Mouse (Mus musculus): ENCODE measurements at regions not wholly inside any gene's neighbourhood (a gene's known extent, or its start where the extent isn't known, plus 50 kb on each side); places are given as distances from the start of the nearest gene placed in this dataset.

DNA sequence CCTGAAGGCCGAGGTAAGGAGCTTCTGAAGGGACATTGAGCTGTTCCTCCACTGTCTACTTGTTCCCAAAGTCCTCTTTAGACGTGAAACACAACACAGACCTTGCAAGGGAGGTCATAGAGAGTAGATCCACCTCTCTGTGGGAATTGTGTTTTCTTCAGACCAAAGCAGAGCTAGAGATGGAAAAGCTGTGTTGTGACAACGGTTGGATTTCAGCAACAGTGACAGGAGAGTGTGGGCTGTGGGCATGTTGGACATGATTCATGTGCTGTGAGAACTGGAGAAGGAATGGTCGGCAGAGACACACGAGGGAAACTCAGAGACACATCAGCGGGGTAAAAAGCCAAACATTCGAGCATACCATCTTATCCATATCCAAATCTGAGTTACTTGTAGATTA lies 261.2 kb upstream of the Nt5e start:
- H3K27me3 ChIP-seq (ENCODE audit: control insufficient read depth, insufficient read depth, low read length), result no peaks in the 10 kb centered on the region
- H3K9me3 ChIP-seq (ENCODE audit: control insufficient read depth, low read length), result no peaks in the 10 kb centered on the region
- DNase-seq (ENCODE audit: low spot score) (no peak), ATAC-seq (ENCODE audit: low FRiP score, low read depth) (no peak)
- no peak overlapping the region for H3K4me2 ChIP-seq (replicated peaks; ENCODE audit: low read depth, low read length, severe bottlenecking)
- H3K36me3 ChIP-seq (ENCODE audit: control insufficient read depth, insufficient read depth, low read length), result no peaks in the 10 kb centered on the region
- no peak overlapping the region for H3K4me3 ChIP-seq (replicated peaks; ENCODE audit: low read length)
- no peak for TF ChIP-seq POLR2A (IDR thresholded peaks at IDR 0.05; ENCODE audit: borderline replicate concordance, extremely low read depth, insufficient read depth, insufficient read length)
- no peak overlapping the region for H3K27ac ChIP-seq (replicated peaks; ENCODE audit: low read depth, low read length)
- peaks cover 38% of the 10 kb centered on the region for H3K4me1 ChIP-seq (ENCODE audit: control insufficient read depth, insufficient read depth, low read length)
- H3K9ac ChIP-seq (ENCODE audit: low read depth, low read length, severe bottlenecking), result no peak overlapping the region
- WGBS, result 65% methylated on average over 7 of the region's 7 CpGs

DNA sequence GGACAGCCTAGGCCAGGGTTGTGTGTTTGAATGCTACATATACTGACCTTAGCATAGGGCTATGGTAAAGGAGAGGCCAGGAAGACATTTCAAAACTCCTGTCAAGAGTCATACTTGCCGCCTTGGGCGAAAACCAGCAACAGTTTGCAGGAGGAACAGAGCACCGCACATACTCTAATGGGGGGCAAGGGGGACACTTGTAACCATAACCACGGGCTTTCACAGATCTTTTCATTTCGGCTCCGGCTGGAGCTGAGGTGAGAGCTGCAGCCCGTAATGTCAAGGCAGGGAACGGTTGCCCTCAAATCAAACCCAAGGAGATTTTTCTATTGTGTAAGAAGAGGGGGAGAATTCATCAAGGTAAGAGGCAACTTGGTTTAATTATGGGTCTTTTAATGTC lies 258.7 kb upstream of the Nt5e start:
- no peak for TF ChIP-seq POLR2A (IDR thresholded peaks at IDR 0.05; ENCODE audit: borderline replicate concordance, extremely low read depth, insufficient read depth, insufficient read length)
- Histone ChIP-seq H3K9me3 (ENCODE audit: control insufficient read depth, low read length) (no peaks in the 10 kb centered on the region), H3K36me3 (ENCODE audit: control insufficient read depth, insufficient read depth, low read length) (no peaks in the 10 kb centered on the region), H3K27me3 (ENCODE audit: control insufficient read depth, insufficient read depth, low read length) (no peaks in the 10 kb centered on the region), H3K4me3 (replicated peaks; ENCODE audit: low read length) (peak overlapping the region; percentile 18; the same call in 1 of the 2 replicates), H3K27ac (replicated peaks; ENCODE audit: low read depth, low read length) (no peak overlapping the region), H3K4me1 (ENCODE audit: control insufficient read depth, insufficient read depth, low read length) (peaks cover 47% of the 10 kb centered on the region), H3K4me2 (replicated peaks; ENCODE audit: low read depth, low read length, severe bottlenecking) (peak overlapping the region; percentile 45), H3K9ac (ENCODE audit: low read depth, low read length, severe bottlenecking) (no peak overlapping the region)
- 28% methylated on average over 8 of the region's 8 CpGs for WGBS
- ATAC-seq (ENCODE audit: low FRiP score, low read depth) (no peak), DNase-seq (ENCODE audit: low spot score) (no peak)

DNA sequence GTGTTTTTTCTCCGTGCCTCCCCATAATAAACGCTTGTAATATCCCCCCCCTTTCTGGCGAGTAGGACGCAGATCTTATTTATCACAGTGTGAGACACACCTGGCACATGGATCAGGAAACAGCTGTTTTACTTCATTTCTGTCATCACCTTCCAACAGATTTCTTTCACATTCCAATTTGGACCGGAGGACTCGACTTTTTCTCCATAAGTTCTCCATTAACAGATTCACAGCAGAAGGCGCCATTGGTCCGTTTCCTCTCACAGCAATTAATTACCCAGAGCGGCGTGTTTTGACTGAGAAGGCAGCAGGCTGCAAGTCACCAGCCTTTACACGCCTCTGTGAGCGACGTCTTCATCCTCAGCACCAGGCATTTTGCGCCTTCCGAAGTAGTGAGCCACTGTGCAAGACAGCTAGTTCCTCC lies 258.1 kb upstream of the Nt5e start:
- DNase-seq (ENCODE audit: low spot score) (peak; percentile 83), ATAC-seq (ENCODE audit: low FRiP score, low read depth) (peak; percentile 53; the same call in 1 of the 2 replicates)
- peaks cover 51% of the 10 kb centered on the region for H3K4me1 ChIP-seq (ENCODE audit: control insufficient read depth, insufficient read depth, low read length)
- no peak for TF ChIP-seq POLR2A (IDR thresholded peaks at IDR 0.05; ENCODE audit: borderline replicate concordance, extremely low read depth, insufficient read depth, insufficient read length)
- H3K36me3 ChIP-seq (ENCODE audit: control insufficient read depth, insufficient read depth, low read length), result no peaks in the 10 kb centered on the region
- WGBS, result 9% methylated on average over 15 of the region's 15 CpGs
- H3K4me2 ChIP-seq (replicated peaks; ENCODE audit: low read depth, low read length, severe bottlenecking), result peak overlapping the region; percentile 45
- peak overlapping the region; percentile 68 for H3K27ac ChIP-seq (replicated peaks; ENCODE audit: low read depth, low read length)
- H3K9ac ChIP-seq (ENCODE audit: low read depth, low read length, severe bottlenecking), result no peak overlapping the region
- H3K4me3 ChIP-seq (replicated peaks; ENCODE audit: low read length), result peak overlapping the region; percentile 18
- no peaks in the 10 kb centered on the region for H3K9me3 ChIP-seq (ENCODE audit: control insufficient read depth, low read length)
- H3K27me3 ChIP-seq (ENCODE audit: control insufficient read depth, insufficient read depth, low read length), result no peaks in the 10 kb centered on the region

DNA sequence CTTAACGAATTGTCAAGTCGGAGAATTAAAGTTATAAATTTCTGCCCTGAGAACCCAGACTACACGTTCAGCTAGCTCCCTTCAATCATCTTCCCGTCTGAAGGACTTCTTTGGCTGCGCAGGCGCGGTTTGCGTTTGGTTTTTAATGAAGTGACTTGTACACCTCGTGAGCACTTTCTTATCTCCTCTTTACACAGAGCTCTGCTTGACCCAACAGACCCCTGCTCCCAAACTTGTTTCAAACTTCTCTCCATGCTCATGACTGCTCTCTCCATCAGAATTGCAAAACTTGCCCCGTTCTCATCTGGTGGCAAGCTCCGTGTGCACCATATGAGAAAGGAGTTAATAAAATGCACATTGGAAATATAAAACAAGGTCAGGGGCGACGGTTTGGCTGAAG lies 257.2 kb upstream of the Nt5e start:
- TF ChIP-seq POLR2A (IDR thresholded peaks at IDR 0.05; ENCODE audit: borderline replicate concordance, extremely low read depth, insufficient read depth, insufficient read length), result no peak
- 27% methylated on average over 13 of the region's 13 CpGs for WGBS
- Histone ChIP-seq H3K36me3 (ENCODE audit: control insufficient read depth, insufficient read depth, low read length) (no peaks in the 10 kb centered on the region), H3K9ac (ENCODE audit: low read depth, low read length, severe bottlenecking) (peak overlapping the region; percentile 12; the same call in 1 of the 2 replicates), H3K4me1 (ENCODE audit: control insufficient read depth, insufficient read depth, low read length) (peaks cover 44% of the 10 kb centered on the region), H3K27me3 (ENCODE audit: control insufficient read depth, insufficient read depth, low read length) (no peaks in the 10 kb centered on the region), H3K4me2 (replicated peaks; ENCODE audit: low read depth, low read length, severe bottlenecking) (peak overlapping the region; percentile 45), H3K27ac (replicated peaks; ENCODE audit: low read depth, low read length) (peak overlapping the region; percentile 68; the same call in 1 of the 2 replicates), H3K9me3 (ENCODE audit: control insufficient read depth, low read length) (no peaks in the 10 kb centered on the region), H3K4me3 (replicated peaks; ENCODE audit: low read length) (0 out of 2 replicates have a peak overlapping the region, but pooled peaks have one; percentile 15)
- ATAC-seq (ENCODE audit: low FRiP score, low read depth), result no peak
- no peak for DNase-seq (ENCODE audit: low spot score)

DNA sequence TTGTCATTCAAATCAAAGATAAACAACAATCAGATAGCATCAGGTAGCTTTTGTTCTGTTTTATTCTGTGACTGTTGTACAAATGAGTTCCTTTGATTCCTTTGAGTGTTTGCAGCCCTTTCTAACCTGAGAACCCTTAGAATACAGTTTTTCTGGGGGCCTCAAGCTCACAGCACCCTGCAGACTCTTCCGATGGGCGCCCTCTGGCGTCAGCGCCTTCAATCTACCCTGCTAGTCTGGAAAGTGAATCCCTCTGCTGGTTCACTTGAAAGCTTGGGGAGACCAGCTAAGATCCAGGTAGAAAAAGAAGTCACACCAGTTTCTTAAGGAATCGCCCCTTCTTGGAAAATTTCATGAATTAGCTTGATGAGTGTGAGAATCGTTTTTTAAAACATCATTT lies 253.8 kb upstream of the Nt5e start:
- Histone ChIP-seq H3K36me3 (ENCODE audit: control insufficient read depth, insufficient read depth, low read length) (no peaks in the 10 kb centered on the region), H3K27ac (replicated peaks; ENCODE audit: low read depth, low read length) (no peak overlapping the region), H3K9me3 (ENCODE audit: control insufficient read depth, low read length) (no peaks in the 10 kb centered on the region), H3K4me2 (replicated peaks; ENCODE audit: low read depth, low read length, severe bottlenecking) (peak overlapping the region; percentile 9; the same call in 1 of the 2 replicates), H3K4me3 (replicated peaks; ENCODE audit: low read length) (no peak overlapping the region), H3K9ac (ENCODE audit: low read depth, low read length, severe bottlenecking) (no peak overlapping the region), H3K4me1 (ENCODE audit: control insufficient read depth, insufficient read depth, low read length) (peaks cover 37% of the 10 kb centered on the region), H3K27me3 (ENCODE audit: control insufficient read depth, insufficient read depth, low read length) (no peaks in the 10 kb centered on the region)
- DNase-seq (ENCODE audit: low spot score), result peak; percentile 81
- WGBS, result 6% methylated on average over 6 of the region's 6 CpGs
- no peak for ATAC-seq (ENCODE audit: low FRiP score, low read depth)
- TF ChIP-seq POLR2A (IDR thresholded peaks at IDR 0.05; ENCODE audit: borderline replicate concordance, extremely low read depth, insufficient read depth, insufficient read length), result no peak
